Mouse (Mus musculus): ENCODE data around the gene Prkch. TPM values are rescaled to one million over a fixed set of nuclear protein-coding genes. Genes with fewer than 3 reads are reported as not detected.

Prkch gene
- total and polyA plus RNA-seq, 2 experiments from 2014 or later, result 10.4 to 16.7 TPM

GRCm38 (mm10) chr12:73647686-73648085 is 63.1 kb downstream of the Prkch start:
- no peak for DNase-seq
- no peak for TF ChIP-seq CTCF (IDR thresholded peaks at IDR 0.05; ENCODE audit: low read depth)
- Histone ChIP-seq H3K9ac (no peak overlapping the region), H3K4me1 (ENCODE audit: insufficient read depth) (no peaks in the 10 kb centered on the region), H3K27ac (ENCODE audit: low read depth, low read length) (no peak overlapping the region), H3K4me2 (ENCODE audit: low read depth) (no peak overlapping the region), H3K27me3 (ENCODE audit: insufficient read depth, low read length) (no peaks in the 10 kb centered on the region), H3K36me3 (ENCODE audit: insufficient read depth) (no peaks in the 10 kb centered on the region), H3K9me3 (ENCODE audit: low read length) (no peaks in the 10 kb centered on the region), H3K4me3 (ENCODE audit: low read depth, low read length) (no peak overlapping the region)
- 86% methylated on average over 2 of the region's 2 CpGs for WGBS
- peak; percentile 32; the same call in 1 of the 2 replicates for ATAC-seq

GRCm38 (mm10) chr12:73656568-73657204 is 72.1 kb downstream of the Prkch start:
- Histone ChIP-seq H3K9me3 (ENCODE audit: low read length) (no peaks in the 10 kb centered on the region), H3K27ac (ENCODE audit: low read depth, low read length) (no peak overlapping the region), H3K4me3 (ENCODE audit: low read depth, low read length) (no peak overlapping the region), H3K9ac (no peak overlapping the region), H3K4me1 (ENCODE audit: insufficient read depth) (no peaks in the 10 kb centered on the region), H3K27me3 (ENCODE audit: insufficient read depth, low read length) (no peaks in the 10 kb centered on the region), H3K4me2 (ENCODE audit: low read depth) (no peak overlapping the region), H3K36me3 (ENCODE audit: insufficient read depth) (no peaks in the 10 kb centered on the region)
- 75% methylated on average over 18 of the region's 18 CpGs for WGBS
- ATAC-seq (no peak), DNase-seq (no peak)
- TF ChIP-seq CTCF (IDR thresholded peaks at IDR 0.05; ENCODE audit: low read depth), result no peak

- WGBS, result 91% methylated on average over 3 of the region's 3 CpGs
- ATAC-seq (no peak), DNase-seq (no peak)
- Histone ChIP-seq H3K36me3 (ENCODE audit: insufficient read depth) (no peaks in the 10 kb centered on the region), H3K9me3 (ENCODE audit: low read length) (no peaks in the 10 kb centered on the region), H3K4me2 (ENCODE audit: low read depth) (no peak overlapping the region), H3K27ac (ENCODE audit: low read depth, low read length) (no peak overlapping the region), H3K4me1 (ENCODE audit: insufficient read depth) (no peaks in the 10 kb centered on the region), H3K27me3 (ENCODE audit: insufficient read depth, low read length) (no peaks in the 10 kb centered on the region), H3K4me3 (ENCODE audit: low read depth, low read length) (no peak overlapping the region), H3K9ac (no peak overlapping the region)
- TF ChIP-seq CTCF (IDR thresholded peaks at IDR 0.05; ENCODE audit: low read depth), result no peak
Observed at GRCm38 (mm10) chr12:73663421-73663820, 78.8 kb downstream of the Prkch start.

- Histone ChIP-seq H3K36me3 (ENCODE audit: insufficient read depth) (no peaks in the 10 kb centered on the region), H3K27me3 (ENCODE audit: insufficient read depth, low read length) (no peaks in the 10 kb centered on the region), H3K27ac (ENCODE audit: low read depth, low read length) (no peak overlapping the region), H3K4me2 (ENCODE audit: low read depth) (no peak overlapping the region), H3K9me3 (ENCODE audit: low read length) (no peaks in the 10 kb centered on the region), H3K4me1 (ENCODE audit: insufficient read depth) (no peaks in the 10 kb centered on the region), H3K4me3 (ENCODE audit: low read depth, low read length) (no peak overlapping the region), H3K9ac (no peak overlapping the region)
- ATAC-seq, result no peak
- no peak for DNase-seq
- no peak for TF ChIP-seq CTCF (IDR thresholded peaks at IDR 0.05; ENCODE audit: low read depth)
- WGBS, result 48% methylated on average over 2 of the region's 2 CpGs
Observed at GRCm38 (mm10) chr12:73666701-73667100, 82.1 kb downstream of the Prkch start.

GRCm38 (mm10) chr12:73667607-73668006 is 83.0 kb downstream of the Prkch start:
- H3K4me1 ChIP-seq (ENCODE audit: insufficient read depth), result no peaks in the 10 kb centered on the region; the same call in 1 of the 2 replicates
- no peaks in the 10 kb centered on the region for H3K9me3 ChIP-seq (ENCODE audit: low read length)
- H3K27ac ChIP-seq (ENCODE audit: low read depth, low read length), result no peak overlapping the region
- ATAC-seq (no peak), DNase-seq (no peak)
- TF ChIP-seq CTCF (IDR thresholded peaks at IDR 0.05; ENCODE audit: low read depth), result no peak
- no peaks in the 10 kb centered on the region for H3K36me3 ChIP-seq (ENCODE audit: insufficient read depth)
- H3K9ac ChIP-seq, result no peak overlapping the region
- no peak overlapping the region for H3K4me3 ChIP-seq (ENCODE audit: low read depth, low read length)
- no peaks in the 10 kb centered on the region for H3K27me3 ChIP-seq (ENCODE audit: insufficient read depth, low read length)
- no peak overlapping the region for H3K4me2 ChIP-seq (ENCODE audit: low read depth)
- WGBS, result 79% methylated on average over 7 of the region's 7 CpGs

- no peak overlapping the region for H3K9ac ChIP-seq
- H3K4me1 ChIP-seq (ENCODE audit: insufficient read depth), result no peaks in the 10 kb centered on the region; the same call in 1 of the 2 replicates
- 73% methylated on average over 6 of the region's 6 CpGs for WGBS
- TF ChIP-seq CTCF (IDR thresholded peaks at IDR 0.05; ENCODE audit: low read depth), result no peak
- no peaks in the 10 kb centered on the region for H3K36me3 ChIP-seq (ENCODE audit: insufficient read depth)
- H3K9me3 ChIP-seq (ENCODE audit: low read length), result no peaks in the 10 kb centered on the region
- H3K4me2 ChIP-seq (ENCODE audit: low read depth), result no peak overlapping the region
- no peaks in the 10 kb centered on the region for H3K27me3 ChIP-seq (ENCODE audit: insufficient read depth, low read length)
- no peak for ATAC-seq
- peak; percentile 14 for DNase-seq
- peak overlapping the region; percentile 57; the same call in 1 of the 2 replicates for H3K27ac ChIP-seq (ENCODE audit: low read depth, low read length)
- H3K4me3 ChIP-seq (ENCODE audit: low read depth, low read length), result no peak overlapping the region
Observed at GRCm38 (mm10) chr12:73670739-73671138, 86.1 kb downstream of the Prkch start.

- 23% methylated on average over 3 of the region's 3 CpGs for WGBS
- DNase-seq, result no peak
- H3K4me2 ChIP-seq (ENCODE audit: low read depth), result no peak overlapping the region
- H3K9ac ChIP-seq, result no peak overlapping the region
- ATAC-seq, result peak; percentile 24; the same call in 1 of the 2 replicates
- H3K27ac ChIP-seq (ENCODE audit: low read depth, low read length), result peak overlapping the region; percentile 57; the same call in 1 of the 2 replicates
- H3K9me3 ChIP-seq (ENCODE audit: low read length), result no peaks in the 10 kb centered on the region
- H3K4me1 ChIP-seq (ENCODE audit: insufficient read depth), result no peaks in the 10 kb centered on the region; the same call in 1 of the 2 replicates
- no peaks in the 10 kb centered on the region for H3K36me3 ChIP-seq (ENCODE audit: insufficient read depth)
- no peak for TF ChIP-seq CTCF (IDR thresholded peaks at IDR 0.05; ENCODE audit: low read depth)
- no peaks in the 10 kb centered on the region for H3K27me3 ChIP-seq (ENCODE audit: insufficient read depth, low read length)
- H3K4me3 ChIP-seq (ENCODE audit: low read depth, low read length), result no peak overlapping the region
Observed at GRCm38 (mm10) chr12:73671540-73671939, 86.9 kb downstream of the Prkch start.
